8 mouse cellular contexts compared by ENCODE assay signal in genomic region chr11:20331690-20332537, GRCm38 (mm10). TPM values are rescaled to one million over a fixed set of nuclear protein-coding genes. Genes with fewer than 3 reads are reported as not detected.
DNase-seq lines count a peak whose midpoint lies in the region; ATAC-seq lines count a peak whose summit lies in the region.

No protein-coding gene starts in this region.

- no peaks in the 10 kb centered on the region for H3K27me3 ChIP-seq in limb, embryonic 12.5 days
- no peaks in the 10 kb centered on the region for H3K27me3 ChIP-seq in midbrain, embryonic 12.5 days
- no peaks in the 10 kb centered on the region for H3K27me3 ChIP-seq in stomach, embryonic 14.5 days (ENCODE audit: control insufficient read depth, insufficient read depth, low read length)

- peaks cover 12% of the 10 kb centered on the region for H3K4me1 ChIP-seq in limb, embryonic 12.5 days (replicated peaks)
- peaks cover 28% of the 10 kb centered on the region for H3K4me1 ChIP-seq in midbrain, embryonic 12.5 days
- 0 out of 2 replicates have a peak, but pooled peaks cover 6% of the 10 kb centered on the region for H3K4me1 ChIP-seq in stomach, embryonic 14.5 days (ENCODE audit: control insufficient read depth, insufficient read depth, low read length)

- H3K9me3 ChIP-seq in limb, embryonic 12.5 days: no peaks in the 10 kb centered on the region
- H3K9me3 ChIP-seq in midbrain, embryonic 12.5 days: no peaks in the 10 kb centered on the region
- no peaks in the 10 kb centered on the region for H3K9me3 ChIP-seq in stomach, embryonic 14.5 days (ENCODE audit: control insufficient read depth, low read depth, low read length)

- peak overlapping the region; percentile 95 for H3K4me2 ChIP-seq in limb, embryonic 12.5 days
- peak overlapping the region; percentile 90 for H3K4me2 ChIP-seq in midbrain, embryonic 12.5 days (replicated peaks)
- H3K4me2 ChIP-seq in stomach, embryonic 14.5 days (replicated peaks; ENCODE audit: low read depth, low read length): peak overlapping the region; percentile 98

- H3K9ac ChIP-seq in limb, embryonic 12.5 days (replicated peaks): peak overlapping the region; percentile 76
- peak overlapping the region; percentile 78 for H3K9ac ChIP-seq in midbrain, embryonic 12.5 days (replicated peaks)
- peak overlapping the region; percentile 64 for H3K9ac ChIP-seq in stomach, embryonic 14.5 days (replicated peaks; ENCODE audit: low read depth, low read length)

- peak; percentile 23; the same call in 1 of the 2 replicates for ATAC-seq in limb, embryonic 12.5 days (ENCODE audit: insufficient number of reproducible peaks, insufficient read depth, low FRiP score, low TSS enrichment, low read depth)
- ATAC-seq in midbrain, embryonic 12.5 days (ENCODE audit: low FRiP score, low read depth): peak; percentile 39
- ATAC-seq in stomach, embryonic 14.5 days (ENCODE audit: insufficient number of reproducible peaks, insufficient read depth, low FRiP score, low read depth): peak; percentile 4

- peak overlapping the region; percentile 80 for H3K27ac ChIP-seq in limb, embryonic 12.5 days
- H3K27ac ChIP-seq in midbrain, embryonic 12.5 days (replicated peaks): peak overlapping the region; percentile 94
- H3K27ac ChIP-seq in stomach, embryonic 14.5 days (ENCODE audit: low read length): peak overlapping the region; percentile 84

- peak; percentile 73 for DNase-seq in 3134 (ENCODE audit: extremely low read depth, insufficient read length, low spot score)
- peak; percentile 22 for DNase-seq in T-cell, adult 2 months (ENCODE audit: low spot score)
- DNase-seq in cerebellum, postnatal 36 days: peak; percentile 36 to 45
- peak; percentile 39 for DNase-seq in gastrocnemius, postnatal 14 days
- DNase-seq in kidney, adult 11 months: peak; percentile 33

- intact Hi-C loops in gastrocnemius, postnatal 14 days (cut with DNase I; ENCODE audit: low total_unique reads): no loop called here

- no peaks in the 10 kb centered on the region for H3K36me3 ChIP-seq in limb, embryonic 12.5 days
- no peaks in the 10 kb centered on the region for H3K36me3 ChIP-seq in midbrain, embryonic 12.5 days
- H3K36me3 ChIP-seq in stomach, embryonic 14.5 days (ENCODE audit: control insufficient read depth, insufficient read depth, low read length): no peaks in the 10 kb centered on the region

- WGBS in limb, embryonic 12.5 days: under 1% methylated on average over 61 of the region's 61 CpGs
- WGBS in midbrain, embryonic 12.5 days: 2% methylated on average over 61 of the region's 61 CpGs
- WGBS in stomach, embryonic 14.5 days: 1% methylated on average over 61 of the region's 61 CpGs

- peak overlapping the region; percentile 58 for H3K4me3 ChIP-seq in limb, embryonic 12.5 days (replicated peaks)
- peak overlapping the region; percentile 70 for H3K4me3 ChIP-seq in midbrain, embryonic 12.5 days
- peak overlapping the region; percentile 48 for H3K4me3 ChIP-seq in stomach, embryonic 14.5 days (ENCODE audit: low read depth, low read length)

RNA-seq across cellular contexts. Expression of gene Slc1a4, which starts 0.6 kb away (rescaled TPM):
- 1 to 10 TPM; 1.8 to 3.1 TPM for total RNA-seq in gastrocnemius, postnatal 14 days (2021)
- 10.9 and 11.7 TPM in 2 replicates for polyA plus RNA-seq in limb, embryonic 12.5 days (2016; fragmentation: Nextera tagmentation; extraction: Ambion mirVana)
- 25.0 and 27.2 TPM in 2 replicates for polyA plus RNA-seq in midbrain, embryonic 12.5 days (2016; fragmentation: Nextera tagmentation; extraction: Ambion mirVana)
- polyA plus RNA-seq in stomach, embryonic 14.5 days (2014; fragmentation: Nextera tagmentation; extraction: Ambion mirVana): 18.0 and 19.9 TPM in 2 replicates

Comparison
In these comparisons a context has a peak if more than half of its experiments do, and no peak if none do; other contexts are left out.
1. Peak in every context shown above with its lines: DNase-seq, ATAC-seq, H3K4me3 ChIP-seq and H3K27ac ChIP-seq.
2. DNase-seq: peak in every context shown above with its lines; median percentile 73 in 3134; 40 in cerebellum, postnatal 36 days; 39 in gastrocnemius, postnatal 14 days; 33 in kidney, adult 11 months; 22 in T-cell, adult 2 months.